Mouse (Mus musculus) G1E (cell line): ENCODE measurements around the gene Srrm3. TPM values are rescaled to one million over a fixed set of nuclear protein-coding genes. Genes with fewer than 3 reads are reported as not detected.

Experiments
- ATAC-seq: 2 replicates; pipeline ENCODE4 v1.8.0; 2016; ENCODE audit warnings: mild to moderate bottlenecking; ENCODE audit not compliant: insufficient number of reproducible peaks, poor library complexity, low FRiP score, severe bottlenecking; ENCODE audit errors: extremely low read depth
- DNase-seq: peaks from one replicate; pipeline ENCODE4 v3.0.0; 2012; ENCODE audit warnings: low spot score
- H3K27me3 ChIP-seq: 2 replicates; pipeline ENCODE4 v1.6.1; 2012; ENCODE audit warnings: mild to moderate bottlenecking, low read length, inconsistent platforms; ENCODE audit not compliant: insufficient read depth
- H3K36me3 ChIP-seq: replicated peaks from 2 replicates; pipeline ENCODE3; 2012; ENCODE audit warnings: mild to moderate bottlenecking, inconsistent platforms
- H3K4me1 ChIP-seq: 2 replicates; pipeline ENCODE4 v1.6.1; 2012; ENCODE audit warnings: low read depth, low read length, inconsistent platforms, mixed read lengths; ENCODE audit not compliant: insufficient read depth
- H3K4me3 ChIP-seq: 2 replicates; pipeline ENCODE4 v1.5.1; 2012; ENCODE audit warnings: low read depth, mild to moderate bottlenecking, inconsistent platforms, low read length, moderate library complexity, mixed read lengths
- H3K9me3 ChIP-seq: replicated peaks from 2 replicates; pipeline ENCODE4 v1.6.1; 2012; ENCODE audit warnings: inconsistent platforms
- CTCF ChIP-seq: IDR thresholded peaks from 2 replicates; pipeline ENCODE4 v1.5.1; 2012; ENCODE audit warnings: low read depth, low read length, inconsistent platforms, mixed read lengths
- GATA1 ChIP-seq: IDR thresholded peaks from 2 replicates; pipeline ENCODE4 v1.6.1; 2012; ENCODE audit warnings: borderline replicate concordance, low read length, inconsistent platforms, mixed read lengths
- GATA2 ChIP-seq: IDR thresholded peaks from 2 replicates; pipeline ENCODE4 v1.6.1; 2012; ENCODE audit warnings: low read depth, low read length, inconsistent platforms, borderline replicate concordance
- POLR2AphosphoS5 ChIP-seq: IDR thresholded peaks from 2 replicates; pipeline ENCODE4 v1.6.1; 2012; ENCODE audit warnings: low read depth, low read length, inconsistent platforms; ENCODE audit not compliant: insufficient replicate concordance
- TAL1 ChIP-seq: conservative IDR thresholded peaks from 2 replicates; pipeline ENCODE4 v1.6.1; 2012; ENCODE audit warnings: low read depth, low read length, inconsistent platforms, mixed read lengths
- polyA plus RNA-seq: library from polyadenylated mRNA; stranded (reverse); fragments of >175 nt; gene quantifications from 2 replicates; pipeline ENCODE4 v1.2.3, GENCODE M21; 2012
- total RNA-seq, 2 experiments: library from RNA; stranded (forward) in 1 of 2; stranded (reverse) in 1 of 2; fragments of 200-1000 nt in 1 of 2; fragments of >200 nt in 1 of 2; fragmentation: Nextera tagmentation in 1 of 2; gene quantifications; 2 replicates each; pipeline ENCODE4 v1.2.3; 2014 to 2017

Srrm3 gene
- total and polyA plus RNA-seq, 3 experiments = 0.38 TPM; not detected in 2

- no peak overlapping the region for H3K4me3 ChIP-seq
- H3K27me3 ChIP-seq = peaks cover 13% of the 10 kb centered on the region
- TF ChIP-seq TAL1 (no peak), POLR2AphosphoS5 (no peak), GATA1 (no peak), GATA2 (no peak), CTCF (no peak)
- H3K9me3 ChIP-seq = peaks cover 11% of the 10 kb centered on the region; the same call in 1 of the 2 replicates
- H3K4me1 ChIP-seq = no peaks in the 10 kb centered on the region
- no peaks in the 10 kb centered on the region for H3K36me3 ChIP-seq
- ATAC-seq (no peak), DNase-seq (no peak)
These were observed 60.0 kb downstream of the Srrm3 start for GRCm38 (mm10) chr5:135866662-135867061.

DNA sequence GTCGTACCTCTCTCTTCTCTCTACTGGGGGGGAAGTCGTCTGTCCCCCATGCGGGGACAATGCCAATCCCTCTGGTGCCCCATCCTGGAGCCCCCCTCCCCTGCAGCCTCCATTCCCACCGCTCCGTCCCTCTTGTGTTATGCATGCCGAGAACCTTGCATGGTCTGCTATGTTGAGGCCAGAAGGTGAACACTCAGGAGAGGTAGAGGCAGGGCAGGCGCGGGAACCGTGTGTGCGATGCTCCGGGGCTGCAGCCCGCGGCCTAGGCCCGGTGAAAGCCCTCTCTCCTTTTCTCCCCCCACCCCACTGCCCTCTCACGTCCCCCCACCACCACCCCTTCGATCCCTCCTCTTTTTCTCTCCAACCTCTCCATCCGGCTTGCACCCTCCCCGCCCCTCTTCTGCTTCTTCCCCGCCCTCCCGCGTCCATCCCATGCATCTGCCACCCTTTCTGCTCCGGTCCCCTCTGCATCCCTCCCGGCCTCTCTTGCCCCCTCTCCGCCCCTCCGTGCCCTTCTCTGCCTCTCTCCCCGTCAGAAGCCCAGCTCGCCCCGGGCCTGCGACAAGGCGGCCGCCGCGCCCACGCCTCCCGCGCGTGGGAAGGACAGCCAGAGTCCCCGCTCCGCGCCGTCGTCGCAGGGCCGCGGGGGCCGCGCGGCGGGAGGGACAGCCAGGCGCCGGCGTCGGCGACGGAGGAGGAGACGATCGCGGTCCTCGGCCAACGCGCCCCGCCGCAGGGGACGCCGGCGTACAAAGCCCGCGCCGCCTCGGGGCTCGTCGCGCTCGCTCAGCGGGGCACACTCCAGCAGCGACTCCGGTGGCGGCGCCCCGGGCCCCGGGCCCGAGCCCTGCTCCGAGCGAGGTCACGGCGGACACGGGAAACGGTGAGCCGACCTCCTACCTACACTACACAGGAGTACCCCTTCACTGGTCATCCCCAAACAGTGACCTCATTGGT lies 61.2 kb downstream of the Srrm3 start:
- H3K4me3 ChIP-seq = no peak overlapping the region
- no peak for ATAC-seq
- peaks cover 7% of the 10 kb centered on the region; the same call in 1 of the 2 replicates for H3K27me3 ChIP-seq

GRCm38 (mm10) chr5:135868653-135869052 lies 62.0 kb downstream of the Srrm3 start:
- Histone ChIP-seq H3K9me3 (peaks cover 11% of the 10 kb centered on the region; the same call in 1 of the 2 replicates), H3K36me3 (no peaks in the 10 kb centered on the region), H3K4me1 (no peaks in the 10 kb centered on the region), H3K27me3 (peaks cover 13% of the 10 kb centered on the region; the same call in 1 of the 2 replicates), H3K4me3 (no peak overlapping the region)
- ATAC-seq (no peak), DNase-seq (no peak)
- TF ChIP-seq CTCF (no peak), GATA2 (no peak), POLR2AphosphoS5 (no peak), TAL1 (no peak)

More for the DNA sequence above, 61.2 kb downstream of the Srrm3 start:
- H3K4me1 ChIP-seq = no peaks in the 10 kb centered on the region
- H3K9me3 ChIP-seq = peaks cover 11% of the 10 kb centered on the region; the same call in 1 of the 2 replicates
- no peak for DNase-seq
- TF ChIP-seq CTCF = no peak
- no peak for TF ChIP-seq TAL1
- no peak for TF ChIP-seq GATA2
- no peak for TF ChIP-seq GATA1
- no peaks in the 10 kb centered on the region for H3K36me3 ChIP-seq

- no peaks in the 10 kb centered on the region for H3K4me1 ChIP-seq
- H3K9me3 ChIP-seq = peaks cover 11% of the 10 kb centered on the region; the same call in 1 of the 2 replicates
- no peak overlapping the region for H3K4me3 ChIP-seq
- peaks cover 15% of the 10 kb centered on the region; the same call in 1 of the 2 replicates for H3K27me3 ChIP-seq
- no peak for TF ChIP-seq POLR2AphosphoS5
- TF ChIP-seq GATA1 = no peak
- TF ChIP-seq CTCF = no peak
- H3K36me3 ChIP-seq = no peaks in the 10 kb centered on the region
- DNase-seq (no peak), ATAC-seq (no peak)
These were observed 63.2 kb downstream of the Srrm3 start for GRCm38 (mm10) chr5:135869661-135870423.

GRCm38 (mm10) chr5:135870505-135870904 lies 63.8 kb downstream of the Srrm3 start:
- no peaks in the 10 kb centered on the region for H3K4me1 ChIP-seq
- DNase-seq = no peak
- peaks cover 15% of the 10 kb centered on the region; the same call in 1 of the 2 replicates for H3K27me3 ChIP-seq
- no peak for ATAC-seq
- H3K36me3 ChIP-seq = no peaks in the 10 kb centered on the region
- TF ChIP-seq GATA1 (no peak), GATA2 (no peak), CTCF (no peak), POLR2AphosphoS5 (no peak), TAL1 (no peak)
- peaks cover 11% of the 10 kb centered on the region; the same call in 1 of the 2 replicates for H3K9me3 ChIP-seq
- no peak overlapping the region for H3K4me3 ChIP-seq

GRCm38 (mm10) chr5:135872996-135873395 lies 66.3 kb downstream of the Srrm3 start:
- H3K27me3 ChIP-seq = peaks cover 8% of the 10 kb centered on the region; the same call in 1 of the 2 replicates
- no peaks in the 10 kb centered on the region for H3K36me3 ChIP-seq
- ATAC-seq = no peak
- peaks cover 10% of the 10 kb centered on the region; the same call in 1 of the 2 replicates for H3K9me3 ChIP-seq
- peaks cover 5% of the 10 kb centered on the region for H3K4me1 ChIP-seq
- DNase-seq = no peak
- no peak overlapping the region for H3K4me3 ChIP-seq
- no peak for TF ChIP-seq GATA2
- TF ChIP-seq POLR2AphosphoS5 = no peak
- TF ChIP-seq TAL1 = no peak
- no peak for TF ChIP-seq CTCF
- no peak for TF ChIP-seq GATA1
